Mouse (Mus musculus) kidney, postnatal 10 days (tissue): Measurements from ENCODE around the gene Crp.

Experiments
- DNase-seq: peaks from one replicate; pipeline ENCODE4 v3.0.0; 2021; ENCODE audit warnings: mixed read lengths

Gene Crp

DNA sequence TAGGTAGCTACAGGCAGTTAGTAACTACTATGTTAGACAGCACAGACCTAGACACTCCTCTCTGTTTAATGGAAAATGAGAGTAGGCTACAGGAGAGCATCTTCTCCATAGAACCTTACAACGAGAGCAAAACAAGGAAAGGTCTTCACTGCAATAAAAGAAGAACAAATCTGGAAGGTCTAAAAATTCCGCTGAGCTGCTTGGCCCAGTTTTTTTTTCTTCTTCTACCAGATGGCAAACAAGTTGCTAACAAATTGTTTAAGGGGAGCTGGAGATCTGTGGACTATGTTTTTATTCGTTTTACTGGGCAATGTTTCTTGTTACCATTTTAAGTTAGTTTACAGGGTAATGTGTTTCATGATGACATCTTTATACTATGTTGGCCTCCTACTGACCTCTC lies 53.4 kb downstream of the Crp start:
- no peak for DNase-seq

DNA sequence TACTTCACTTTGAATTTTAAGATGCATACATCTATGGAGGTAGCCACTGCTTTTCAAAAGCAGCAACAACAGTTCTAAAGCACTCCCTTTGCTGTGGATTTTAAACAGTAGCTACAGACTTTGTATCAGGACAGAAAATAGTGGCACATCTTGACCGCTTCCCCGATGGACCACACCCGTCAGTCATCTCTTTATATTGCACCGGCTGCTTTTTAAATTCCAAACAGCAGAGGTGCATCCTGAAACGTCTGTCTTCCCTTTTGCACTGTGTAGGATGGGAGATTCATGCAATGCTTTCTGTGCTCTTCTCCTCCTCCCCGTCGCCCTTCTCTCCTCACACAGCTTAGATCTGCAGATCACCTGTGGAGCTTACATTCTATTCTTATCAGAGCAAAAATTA lies 57.3 kb downstream of the Crp start:
- DNase-seq: no peak

DNA sequence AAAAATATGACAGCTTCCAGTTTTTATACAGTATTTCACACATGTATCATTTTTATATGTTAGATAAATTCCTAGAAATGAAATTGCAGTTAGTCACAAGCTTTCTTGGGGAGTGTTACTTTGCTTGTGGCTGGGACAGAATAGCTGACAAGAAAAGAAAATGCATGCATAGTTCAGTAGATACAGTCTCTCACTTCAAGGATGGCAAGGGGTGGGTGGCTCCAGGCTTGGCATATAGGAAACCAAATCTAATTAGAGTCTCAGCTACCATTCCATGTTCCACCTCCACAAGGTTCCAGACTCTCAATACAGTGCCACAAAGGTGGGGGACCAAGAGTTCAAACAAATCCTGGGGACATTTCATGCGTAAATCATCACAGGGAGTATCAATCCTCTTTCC lies 61.7 kb downstream of the Crp start:
- no peak for DNase-seq

DNA sequence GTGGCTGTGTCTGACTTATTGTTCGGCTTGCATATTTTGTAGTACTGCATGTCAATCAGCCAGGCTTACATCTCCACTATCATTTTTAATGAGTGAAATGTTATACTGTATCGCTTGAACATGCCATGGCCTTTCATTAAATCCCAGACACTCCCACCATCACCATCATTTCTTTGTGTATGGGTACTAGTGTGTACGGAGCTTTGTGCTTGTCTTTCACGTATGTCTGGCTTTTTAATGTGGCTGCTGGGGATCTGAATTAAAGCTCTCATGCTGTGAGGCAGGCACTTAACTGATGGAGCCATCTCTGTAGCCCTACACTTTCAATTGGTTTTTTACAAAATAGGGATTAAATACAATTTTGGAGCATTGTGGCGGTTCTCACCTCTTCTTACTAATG lies 81.3 kb downstream of the Crp start:
- no peak for DNase-seq

DNA sequence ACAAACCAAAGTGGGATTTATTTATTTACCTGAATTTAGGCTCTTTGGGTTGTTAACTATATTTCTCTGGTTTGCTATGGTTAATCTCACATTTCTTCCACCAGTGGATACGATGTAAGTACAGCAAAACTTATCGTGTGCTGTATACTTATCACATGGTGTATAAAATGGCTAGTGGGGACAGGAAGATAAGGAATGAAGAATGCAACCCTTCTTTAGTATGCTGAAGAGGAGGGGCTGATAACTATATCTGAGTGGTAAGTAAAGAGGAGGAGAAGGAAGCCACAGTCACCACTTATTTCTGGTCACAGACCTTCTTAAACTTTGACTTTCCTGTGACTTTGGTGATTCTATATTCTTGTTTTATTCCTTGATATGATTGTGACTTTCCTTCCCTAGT lies 87.5 kb downstream of the Crp start:
- DNase-seq: no peak

DNA sequence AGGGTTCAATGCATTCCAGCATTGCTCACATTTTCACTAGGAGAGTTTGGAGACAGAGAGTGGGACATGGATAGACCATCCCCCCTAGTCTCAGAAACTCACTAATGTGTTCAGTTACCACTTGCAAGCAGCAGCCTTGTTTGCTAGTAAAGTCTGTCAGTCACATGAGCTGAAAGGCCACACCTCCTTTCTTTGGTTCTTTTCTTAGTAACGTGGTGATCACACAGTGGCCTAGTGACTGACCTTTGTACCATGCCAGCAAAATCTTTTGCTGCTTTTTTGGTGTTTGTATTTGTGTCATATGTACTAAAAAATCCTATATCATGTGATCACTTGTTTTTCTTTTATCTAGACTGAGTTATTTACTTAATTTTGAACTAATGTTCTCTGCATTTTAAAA lies 88.0 kb downstream of the Crp start:
- DNase-seq: no peak

DNA sequence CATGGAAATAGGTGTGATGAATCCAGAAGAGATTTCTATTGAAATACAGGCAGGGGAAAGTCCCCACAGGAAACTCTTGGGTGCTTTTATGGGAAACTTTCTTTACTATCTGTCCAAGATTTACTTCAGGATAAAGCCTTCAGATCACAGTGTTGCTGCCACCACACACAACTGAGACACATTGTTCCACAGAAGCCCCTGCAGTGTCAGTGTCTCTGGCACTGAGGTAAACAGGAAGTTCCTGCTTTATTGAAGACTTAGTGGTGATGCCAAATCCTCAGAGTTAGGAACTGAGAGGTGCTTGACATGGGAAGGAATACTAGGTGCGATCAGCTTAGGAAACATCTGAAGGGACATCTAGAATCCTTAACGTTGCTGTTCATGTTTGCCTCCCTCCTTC lies 131.1 kb downstream of the Crp start:
- no peak for DNase-seq

DNA sequence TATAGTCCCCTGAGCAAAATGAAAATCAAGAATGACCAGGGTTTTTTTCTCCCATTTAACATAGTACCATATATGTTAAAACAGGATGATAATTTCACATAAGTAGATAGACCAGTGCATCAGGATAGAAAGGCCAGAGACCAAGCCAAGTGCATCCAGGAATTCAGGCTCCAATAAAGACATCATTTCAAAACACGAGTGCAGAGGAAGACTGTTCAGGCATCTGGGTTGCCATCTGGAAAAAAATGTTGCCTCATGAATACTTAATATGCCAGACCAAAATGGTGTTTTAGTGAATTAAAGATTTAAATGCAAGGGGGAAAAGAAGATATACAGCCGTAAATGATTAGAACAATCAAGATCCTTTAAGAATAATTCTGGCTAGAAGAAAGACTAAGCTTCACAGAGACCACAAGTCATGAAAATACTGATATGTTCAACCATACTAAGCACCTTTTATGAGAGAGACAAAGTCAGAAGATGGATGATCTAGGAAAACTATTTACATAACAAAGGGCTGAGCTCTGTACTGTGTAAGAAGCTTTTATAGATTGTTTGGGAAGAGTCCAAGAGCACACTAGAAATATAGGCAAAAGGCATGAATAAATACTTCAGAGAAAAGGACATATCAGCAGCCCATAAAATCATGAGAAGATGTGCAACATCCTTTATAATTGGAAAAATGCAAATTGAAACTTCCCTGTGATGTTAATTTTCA lies 149.3 kb downstream of the Crp start:
- DNase-seq: no peak

DNA sequence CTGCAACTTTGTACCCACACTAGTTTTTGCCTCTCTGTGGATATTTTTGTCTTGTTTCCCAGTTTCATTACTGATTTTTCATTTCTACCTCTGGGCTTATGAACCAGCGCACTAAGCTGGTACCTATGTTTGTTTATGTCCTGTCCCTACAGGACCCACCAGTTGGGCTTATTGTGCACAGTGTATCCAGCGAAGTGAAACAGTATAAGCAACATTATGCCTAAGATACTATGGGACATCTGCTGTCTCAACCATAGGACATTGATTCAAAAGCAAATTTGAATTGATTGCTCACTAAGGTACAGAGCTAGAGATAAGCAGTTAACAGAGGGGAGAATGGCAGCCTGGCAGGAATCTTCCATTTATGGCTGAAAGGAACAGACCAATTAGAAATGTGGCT lies 150.3 kb downstream of the Crp start:
- no peak for DNase-seq

DNA sequence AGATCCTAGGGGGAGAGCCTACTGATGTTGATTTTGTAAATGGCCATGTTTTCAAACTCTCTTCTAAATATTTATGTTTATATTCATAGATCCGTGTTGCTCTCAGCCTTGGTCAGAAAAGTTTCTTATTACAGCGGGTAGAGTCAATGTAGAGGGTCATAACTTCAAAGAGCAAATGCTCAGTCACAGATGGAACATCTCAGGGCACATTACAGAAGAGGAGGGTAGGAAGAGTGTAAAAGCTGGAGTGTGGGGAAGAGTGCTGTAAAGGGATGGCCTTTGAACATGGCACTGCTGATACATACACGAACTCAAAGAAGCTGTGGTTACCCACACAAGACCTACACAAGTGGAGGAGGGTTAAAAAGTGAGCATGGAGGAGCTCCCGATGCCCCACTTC lies 177.4 kb downstream of the Crp start:
- DNase-seq: no peak

DNA sequence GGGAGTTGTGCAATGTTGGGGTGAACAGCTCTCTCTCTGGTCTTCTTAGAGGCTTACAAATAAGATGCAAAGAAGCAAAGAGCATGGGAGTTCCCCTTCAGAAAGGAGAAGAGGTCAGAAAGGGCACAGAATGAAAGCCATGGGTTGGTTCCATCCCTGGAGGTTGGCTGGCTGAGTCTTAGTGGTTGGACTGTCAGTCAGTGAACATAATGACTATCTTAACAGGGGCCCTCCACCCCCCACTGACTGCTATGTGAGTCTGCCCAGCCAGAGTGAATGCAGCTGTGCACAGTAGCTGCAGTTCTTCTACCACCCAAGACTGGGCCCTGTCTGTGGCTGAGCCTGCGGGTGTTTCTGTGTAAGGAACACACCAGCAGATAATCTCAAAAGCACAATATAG lies 178.8 kb downstream of the Crp start:
- DNase-seq: peak; percentile 5
